Mouse (Mus musculus) layer of hippocampus, adult 11-12 months (tissue): ENCODE results near the gene Recql.

Experiments
- DNase-seq: peaks from one replicate; pipeline ENCODE4 v3.0.0; 2022; ENCODE audit warnings: low spot score

The Recql gene

DNA sequence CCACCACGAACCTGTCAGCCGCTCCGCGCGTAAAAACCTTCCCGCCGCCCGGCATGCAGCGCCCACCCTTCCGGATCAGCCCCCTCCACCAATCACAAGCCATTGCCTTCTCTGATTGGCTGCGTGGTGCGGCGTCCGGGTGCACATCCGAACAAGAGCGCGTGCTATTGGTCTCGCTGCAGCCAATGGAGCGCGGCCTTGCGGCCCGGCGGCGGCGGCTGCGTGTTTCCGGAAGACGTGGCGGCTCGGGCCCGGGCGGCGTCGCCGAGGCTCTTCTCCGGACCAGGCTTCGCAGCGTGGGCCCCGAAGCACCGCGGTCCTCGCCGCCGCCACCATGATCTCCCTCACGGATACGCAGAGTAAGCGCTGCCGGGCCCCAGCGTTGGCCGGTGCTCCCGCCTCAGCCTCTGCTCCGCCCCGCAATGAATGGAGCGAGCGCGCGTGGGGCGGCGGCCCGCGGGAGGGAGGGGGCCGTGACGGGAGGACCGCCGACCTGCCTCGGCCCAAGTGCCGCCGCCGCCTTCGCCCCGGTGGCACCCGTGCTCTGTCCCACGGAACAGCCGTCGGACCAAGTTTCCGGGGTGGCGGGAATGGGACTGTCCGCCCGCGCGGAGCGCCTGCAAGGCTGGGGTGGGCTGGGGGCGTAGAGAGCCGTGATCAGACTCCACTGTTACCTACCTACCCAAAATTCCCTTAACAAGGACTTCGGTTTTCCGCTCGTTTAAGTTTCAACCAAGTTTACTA is at the start of gene Recql, which contains the start of gene Golt1b:
TSS of gene Recql (minus strand) at position 77 of the 744 bp plus-strand sequence.
TSS of gene Golt1b (plus strand) at position 211 of the 744 bp plus-strand sequence.
- DNase-seq, result peak; percentile 98

DNA sequence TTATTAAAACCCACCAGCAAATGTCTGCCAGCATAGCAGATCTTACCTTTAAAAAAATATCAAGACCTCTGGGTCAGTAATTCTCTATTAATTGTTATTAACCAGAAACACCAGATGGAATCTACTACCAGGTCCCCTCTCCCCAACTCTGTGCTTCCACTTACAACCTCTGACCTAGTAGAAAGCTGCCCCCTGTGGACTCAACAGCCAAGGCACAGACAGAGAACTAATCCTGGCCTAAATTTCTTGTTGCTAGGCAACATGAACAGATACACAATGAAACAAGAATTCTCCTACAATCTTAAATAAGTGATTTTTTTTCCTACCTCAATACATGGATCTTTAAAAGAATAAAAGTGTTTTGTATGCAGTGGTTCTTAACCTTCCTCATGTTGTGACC is 42.2 kb upstream of the Recql start:
- no peak for DNase-seq

DNA sequence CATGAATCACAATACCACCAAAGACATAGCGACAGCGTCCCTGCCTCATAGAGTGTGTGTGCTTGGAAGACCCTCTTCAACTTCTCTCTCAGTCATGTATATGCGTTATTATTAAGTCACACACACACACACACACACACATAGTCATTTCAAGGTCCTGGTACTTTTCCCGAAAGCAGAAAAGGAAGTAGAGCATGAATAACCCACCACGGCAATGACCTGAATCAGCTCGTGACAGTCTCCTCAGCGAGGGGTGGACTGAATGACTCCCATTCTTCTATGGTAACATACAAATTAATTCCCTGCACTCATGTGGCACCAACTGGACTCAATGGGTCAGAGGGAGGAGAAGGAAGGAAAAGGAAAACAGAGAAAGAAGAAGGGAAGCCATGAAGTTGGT is 38.1 kb upstream of the Recql start:
- DNase-seq, result no peak

DNA sequence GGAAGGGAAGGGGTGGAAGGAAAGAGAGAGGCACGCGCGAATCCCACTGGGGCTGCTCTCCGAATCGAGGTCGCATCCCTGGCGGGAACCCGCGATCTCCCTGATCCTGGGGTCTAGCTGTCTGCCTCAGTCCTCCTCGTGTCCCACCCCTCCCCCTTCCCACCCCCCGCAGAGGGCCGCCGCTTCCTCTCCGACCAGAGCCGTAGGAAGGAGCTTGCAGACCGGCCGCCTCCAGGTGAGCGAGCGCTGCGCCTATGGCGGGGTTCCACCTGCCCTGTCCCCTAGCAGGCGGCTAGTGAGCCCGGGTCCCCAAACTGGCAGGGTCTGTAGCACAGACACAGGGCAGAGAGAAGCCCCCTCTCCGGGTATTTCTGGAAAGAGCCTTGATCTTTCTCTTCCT is 27.7 kb upstream of the Recql start:
- no peak for DNase-seq

DNA sequence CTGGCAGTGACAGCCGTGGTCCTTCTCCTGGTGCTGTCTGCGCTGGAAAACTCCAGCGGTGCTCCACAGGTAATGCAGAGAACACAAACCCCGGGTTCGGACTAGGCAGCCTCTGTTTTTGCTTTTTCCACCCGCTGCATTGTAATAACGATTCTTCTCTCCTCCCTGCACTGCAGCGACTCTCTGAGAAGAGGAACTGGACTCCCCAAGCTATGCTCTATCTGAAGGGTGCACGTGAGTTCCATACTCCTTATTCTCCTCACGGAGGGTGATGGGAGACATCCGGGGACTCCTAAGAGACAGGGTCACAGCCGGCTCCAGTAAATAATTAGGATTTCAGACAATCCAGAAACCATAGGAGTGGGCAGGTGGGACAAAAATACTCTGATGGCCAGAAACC is 27.0 kb upstream of the Recql start:
- DNase-seq, result no peak

DNA sequence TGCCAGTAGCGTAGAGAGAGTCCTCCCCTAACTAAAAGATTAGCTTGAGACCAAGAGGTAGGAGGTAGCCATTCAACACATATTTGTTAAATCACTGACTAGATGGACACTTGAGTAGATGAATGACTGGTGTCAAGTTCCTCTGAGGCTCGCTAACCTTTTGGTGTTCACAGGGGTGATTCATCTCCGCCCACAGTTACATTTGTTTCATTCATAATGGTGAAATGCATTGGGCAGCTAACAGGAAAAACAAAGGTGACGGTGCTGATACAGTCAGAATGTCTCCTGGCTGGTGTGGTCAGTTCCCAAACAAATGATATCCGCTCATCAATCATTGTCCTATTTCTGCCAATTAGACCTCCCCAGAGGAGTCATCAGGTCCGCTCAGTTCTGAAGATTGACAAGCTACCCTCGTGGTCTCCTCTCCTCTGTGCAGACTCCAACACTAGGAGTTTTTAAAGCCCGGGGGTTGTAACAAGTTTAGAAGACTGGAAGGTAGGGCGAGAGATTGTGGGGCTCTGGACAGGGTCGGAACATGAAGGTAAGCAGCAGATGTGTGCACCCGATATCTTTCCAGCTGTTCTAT is 26.1 kb upstream of the Recql start, which contains the start of gene Spx:
TSS of gene Spx (plus strand) at position 536 of the 586 bp plus-strand sequence.
- DNase-seq, result no peak

DNA sequence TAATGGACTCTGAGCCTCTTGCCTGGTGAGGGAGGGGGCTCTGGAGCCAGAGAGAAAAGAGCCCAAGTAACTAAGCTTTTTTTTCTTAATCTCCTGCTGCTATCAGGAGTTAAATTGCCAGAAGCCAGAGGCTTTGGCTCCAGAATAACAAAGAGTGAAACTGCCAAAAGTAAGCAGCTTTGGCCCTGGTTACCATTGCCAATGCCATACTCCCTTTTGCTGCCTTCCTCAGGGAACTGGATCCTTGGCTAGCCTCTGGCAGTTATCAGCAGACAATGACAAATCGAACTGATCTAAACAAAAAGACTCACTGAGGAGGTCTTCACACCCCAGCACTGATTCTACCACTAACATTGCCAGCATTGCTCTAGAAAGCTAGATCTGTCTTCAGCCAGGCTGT is 24.3 kb upstream of the Recql start:
- DNase-seq, result no peak

DNA sequence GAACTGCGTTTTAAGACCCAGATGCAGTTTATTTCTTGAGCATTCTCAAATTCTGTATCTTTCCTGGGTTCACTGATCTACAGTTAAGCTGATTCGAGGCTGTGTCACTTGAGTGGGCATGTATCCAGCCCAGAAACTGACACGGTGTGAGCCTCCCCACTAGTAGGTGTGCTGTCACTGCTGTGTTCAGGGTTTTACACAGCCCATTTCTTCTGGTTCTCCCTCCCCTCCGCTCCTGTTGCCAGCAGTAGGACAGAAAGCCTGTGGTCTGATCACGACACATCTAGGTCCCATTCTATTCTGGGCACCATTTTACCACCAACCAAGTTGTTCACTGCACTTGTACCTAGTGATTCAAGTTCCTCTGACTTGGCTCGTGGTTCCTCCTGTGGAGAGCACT is 8.9 kb upstream of the Recql start:
- no peak for DNase-seq

DNA sequence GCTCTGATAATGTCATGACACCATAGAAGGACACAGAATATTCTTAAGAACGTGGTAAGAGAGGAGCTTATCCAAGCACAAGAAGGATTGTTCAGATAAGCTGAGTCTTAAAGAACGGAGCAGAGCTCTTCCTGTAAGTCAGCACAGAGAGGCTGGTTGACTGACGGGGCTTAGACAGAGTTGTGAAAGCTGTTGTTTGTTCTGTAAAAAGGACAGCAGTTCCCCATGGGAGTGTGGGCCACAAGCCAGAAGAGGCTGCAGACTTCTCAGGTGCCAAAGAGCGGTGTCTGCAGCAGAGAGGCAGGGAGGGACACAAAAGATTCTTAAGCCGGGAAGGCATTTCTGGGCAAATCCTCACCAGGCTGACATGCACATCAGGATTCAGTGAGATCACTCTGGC is 7.8 kb upstream of the Recql start:
- DNase-seq, result peak; percentile 43

DNA sequence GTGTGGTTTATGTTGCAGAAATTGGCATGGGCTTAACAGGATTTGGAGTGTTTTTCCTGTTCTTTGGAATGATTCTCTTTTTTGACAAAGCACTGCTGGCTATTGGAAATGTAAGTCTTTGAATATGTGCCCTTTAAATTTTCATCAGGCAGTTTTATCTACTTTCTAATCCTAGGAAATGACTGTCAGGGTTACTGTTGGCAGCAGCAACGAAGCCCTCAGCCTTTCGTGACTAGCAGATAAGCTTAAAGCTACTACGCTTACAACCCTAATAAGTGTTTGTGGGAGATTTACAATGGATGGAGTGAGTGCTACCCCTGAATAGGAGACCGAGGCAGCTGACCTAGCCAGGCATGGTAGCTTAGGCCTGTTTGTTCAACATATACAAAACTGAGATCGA is 5.4 kb upstream of the Recql start:
- DNase-seq, result no peak

DNA sequence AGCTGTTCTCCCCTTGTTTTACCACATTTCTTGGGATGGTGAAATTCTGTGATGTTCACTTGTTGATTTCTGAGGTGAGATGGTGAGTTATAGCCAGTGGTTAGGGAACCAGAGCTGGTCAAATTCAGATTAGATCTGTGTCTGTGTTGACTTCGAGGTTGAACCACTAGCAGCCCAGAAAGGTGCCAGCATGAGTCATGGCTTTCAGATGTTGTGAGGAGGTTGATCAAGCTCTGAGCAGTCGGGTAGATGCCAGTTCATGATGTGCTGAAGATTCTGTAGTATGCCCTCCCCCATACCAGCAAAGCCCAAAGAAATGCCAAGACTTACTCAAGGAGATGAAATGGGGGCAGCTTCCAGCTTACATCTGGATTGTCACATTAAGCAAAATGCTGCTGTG is 2.2 kb upstream of the Recql start:
- DNase-seq, result no peak

DNA sequence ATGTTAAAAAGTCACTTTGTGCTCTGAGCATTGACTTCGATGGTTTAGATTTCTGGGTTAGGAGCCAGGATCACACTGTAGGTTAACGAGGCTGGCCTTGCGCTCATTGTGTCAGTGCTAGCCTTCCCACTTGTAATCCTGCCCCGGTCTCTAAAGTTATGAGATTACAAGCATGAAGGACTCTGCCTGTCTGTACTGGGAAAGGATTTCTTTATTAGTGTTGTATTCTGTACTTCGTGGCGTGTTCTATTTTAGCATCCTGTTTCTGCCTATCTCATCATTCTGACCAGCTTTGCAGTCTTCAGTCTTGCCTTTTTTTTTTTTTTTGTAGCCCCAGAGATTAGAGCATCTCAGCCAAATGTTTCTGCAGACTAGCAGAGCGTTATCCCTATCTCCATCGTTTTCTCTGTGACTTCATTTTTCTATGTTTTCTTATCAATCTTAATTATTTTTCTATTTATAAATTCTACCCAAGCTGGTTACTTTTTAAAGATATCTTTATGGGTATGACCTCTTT is 926 bp upstream of the Recql start:
- DNase-seq, result no peak

DNA sequence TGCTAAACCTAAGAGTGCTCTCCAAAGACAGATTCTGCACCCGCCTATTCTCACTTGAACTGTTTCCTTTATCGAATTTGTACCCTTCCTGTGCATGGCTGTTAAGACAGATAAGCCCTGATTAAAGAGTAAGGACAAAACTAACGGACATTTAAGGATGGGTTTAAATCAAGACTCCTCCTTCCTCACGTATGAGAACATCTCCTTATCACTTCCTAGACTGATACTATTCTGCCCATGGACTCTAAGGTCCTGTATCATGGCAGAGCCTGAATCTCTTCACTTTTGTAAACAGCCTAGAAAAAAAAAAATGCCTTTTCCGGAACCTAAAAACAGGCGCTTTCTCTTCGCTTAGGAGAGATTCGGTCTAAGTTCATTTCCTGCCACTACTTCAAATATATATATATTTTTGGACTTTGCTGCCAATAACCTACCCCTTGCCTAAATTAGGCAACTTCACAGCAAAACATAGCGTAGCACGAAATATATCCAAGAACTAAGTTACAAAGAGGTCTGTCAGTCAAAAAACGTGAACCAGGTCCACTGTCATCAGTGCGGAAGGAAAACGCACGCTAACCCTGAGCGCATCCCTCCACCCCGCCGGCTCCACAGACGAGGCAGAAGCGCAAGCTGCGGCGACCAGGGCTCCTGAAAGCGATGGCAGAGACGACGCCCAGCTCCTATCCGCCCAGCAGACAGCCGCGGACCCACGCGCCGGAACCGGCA is 439 bp downstream of the Recql start:
- DNase-seq, result no peak

DNA sequence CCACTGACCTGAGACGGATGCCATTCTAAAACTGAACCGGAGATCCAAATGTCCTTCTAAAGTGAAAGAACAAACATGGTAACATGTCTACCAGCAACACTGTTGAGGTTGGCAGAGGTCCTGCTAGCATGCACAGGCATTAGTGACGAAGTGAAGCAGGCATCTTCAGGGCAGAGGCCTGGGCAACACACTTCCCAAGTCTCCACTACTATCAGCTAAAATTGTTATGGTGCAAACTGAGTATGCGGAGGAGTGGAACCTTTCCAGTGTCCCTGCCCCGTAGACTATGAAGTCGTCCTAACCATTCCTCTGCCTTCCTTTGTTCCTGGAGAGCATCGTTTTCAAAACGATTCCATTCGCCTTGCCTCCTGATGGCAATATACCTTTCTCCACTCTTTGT is 2.4 kb downstream of the Recql start:
- no peak for DNase-seq

DNA sequence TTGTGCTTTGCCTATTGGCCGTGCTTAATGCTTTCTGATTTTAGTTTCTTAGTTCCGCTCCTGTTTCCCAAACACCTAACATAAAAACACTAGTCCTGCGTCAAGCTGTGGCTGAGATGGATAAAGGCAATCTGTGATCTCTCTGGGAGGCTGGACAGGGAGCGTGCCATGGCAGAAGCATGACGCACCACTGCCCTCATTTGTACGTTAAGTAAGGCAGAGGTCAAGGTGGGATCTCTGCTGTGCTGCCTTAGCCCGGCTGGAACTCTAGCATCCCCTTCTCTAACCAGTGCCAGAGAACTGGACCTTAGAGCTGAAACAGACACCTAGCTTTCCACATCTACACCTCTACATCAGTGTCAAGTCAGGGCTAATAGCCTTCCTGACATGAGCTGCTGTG is 5.3 kb downstream of the Recql start:
- DNase-seq, result no peak

DNA sequence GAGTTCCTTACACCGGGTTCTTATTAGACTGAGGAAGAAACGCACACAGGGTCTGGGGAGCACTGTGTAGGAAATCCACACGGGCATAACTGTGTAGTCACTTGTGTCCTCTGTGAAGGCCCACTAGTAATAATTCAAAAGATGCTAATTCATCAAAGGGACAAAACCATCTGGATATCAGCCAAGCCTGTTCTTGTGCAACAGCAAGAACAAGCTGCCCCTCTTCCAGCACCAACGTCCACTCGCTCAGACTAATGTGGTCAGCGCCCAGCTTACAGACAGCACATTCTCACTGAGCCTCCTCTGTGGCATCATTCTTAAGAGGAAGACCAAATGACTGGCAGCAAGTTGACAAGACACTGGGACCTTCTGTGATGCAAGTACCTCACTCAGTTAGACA is 6.9 kb downstream of the Recql start:
- no peak for DNase-seq

DNA sequence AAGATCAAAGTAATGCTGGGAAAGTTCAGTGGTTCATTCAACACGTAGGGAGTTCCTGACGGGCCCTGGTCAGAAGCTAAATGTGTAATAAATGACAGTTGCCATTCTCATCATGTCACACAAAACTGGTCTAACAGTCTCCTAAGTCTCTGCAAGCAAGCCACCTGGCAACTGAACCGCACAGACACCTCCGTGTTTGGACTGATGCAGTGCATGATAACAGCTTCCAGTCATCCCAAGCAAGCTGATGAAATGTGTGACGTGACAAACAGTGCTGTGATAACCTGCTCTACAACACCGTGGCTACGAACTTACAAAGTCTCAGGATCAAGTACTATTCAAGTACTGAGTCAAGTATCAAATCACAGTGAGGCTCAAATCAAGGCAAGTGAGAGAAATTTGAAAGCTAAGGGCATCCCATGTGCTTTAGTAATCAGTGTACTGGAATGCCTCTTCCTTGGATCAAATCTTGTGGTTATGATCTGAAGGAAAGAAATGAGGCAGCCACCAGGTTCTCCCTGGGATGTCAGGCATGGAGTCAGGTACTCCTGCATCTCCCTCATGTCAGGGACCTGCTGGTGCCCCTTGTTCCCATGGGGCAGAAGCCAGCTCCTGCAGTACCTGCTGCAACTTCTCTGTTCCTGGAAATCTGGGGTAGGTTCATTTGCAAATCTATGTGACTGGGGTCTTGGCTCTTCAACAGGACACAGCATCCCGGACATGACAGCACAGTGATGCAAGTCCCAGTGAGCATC is 8.1 kb downstream of the Recql start:
- no peak for DNase-seq

DNA sequence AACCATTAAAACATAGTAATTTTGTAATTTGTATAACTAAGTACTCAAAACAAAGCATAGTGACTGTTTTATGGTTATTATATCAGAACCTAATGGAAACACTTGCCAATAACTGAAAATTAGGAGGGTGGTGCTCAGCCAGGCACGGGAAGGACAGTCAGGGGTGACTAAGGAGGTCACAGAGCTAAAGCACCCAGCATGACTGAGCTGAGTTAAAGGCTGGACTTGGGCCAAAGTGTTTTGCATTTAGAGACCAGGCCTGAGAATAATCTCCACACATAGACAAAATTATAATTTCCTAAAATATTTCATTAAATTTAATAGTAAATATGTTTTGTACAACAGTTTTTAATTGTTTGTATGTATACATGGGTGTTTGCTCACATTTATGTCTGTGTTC is 9.8 kb downstream of the Recql start:
- DNase-seq, result no peak

DNA sequence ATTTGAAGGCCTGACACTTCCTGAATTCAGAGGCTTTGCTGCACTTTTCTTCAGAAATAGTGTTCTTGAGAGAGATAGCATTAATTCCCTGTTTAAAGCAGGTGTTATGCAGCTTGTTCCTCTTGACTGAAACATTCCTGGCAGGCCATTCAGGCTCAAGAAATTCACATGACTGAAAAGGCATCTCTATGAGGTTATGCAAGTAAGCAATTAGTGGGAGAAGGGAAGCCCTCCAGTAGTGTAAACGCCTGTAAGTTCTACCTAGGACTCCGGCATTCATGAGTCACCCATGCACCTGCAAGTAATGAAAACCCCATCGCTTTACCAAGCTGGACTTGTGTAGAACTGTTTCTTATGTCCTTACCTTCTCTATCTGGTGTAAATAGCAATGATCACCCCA is 17.3 kb downstream of the Recql start:
- no peak for DNase-seq

DNA sequence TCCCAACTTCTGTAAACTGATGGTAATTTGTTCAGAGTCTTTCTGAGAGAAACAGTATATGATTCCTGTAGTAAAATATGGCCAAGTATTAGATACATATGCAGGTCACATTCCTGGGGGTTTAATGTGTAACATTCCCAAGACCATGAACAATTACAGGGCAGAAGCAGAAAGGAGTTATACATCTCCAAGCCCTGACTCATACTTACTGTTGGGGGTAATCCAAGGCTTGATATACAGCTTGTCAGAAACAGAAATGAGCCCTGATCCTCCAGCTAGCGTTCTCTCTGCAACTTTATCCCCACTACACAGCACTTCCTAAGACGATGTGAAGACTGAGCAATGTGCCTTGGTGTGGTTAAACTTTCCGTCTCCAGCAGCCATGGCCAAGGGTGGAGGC is 19.3 kb downstream of the Recql start:
- no peak for DNase-seq

DNA sequence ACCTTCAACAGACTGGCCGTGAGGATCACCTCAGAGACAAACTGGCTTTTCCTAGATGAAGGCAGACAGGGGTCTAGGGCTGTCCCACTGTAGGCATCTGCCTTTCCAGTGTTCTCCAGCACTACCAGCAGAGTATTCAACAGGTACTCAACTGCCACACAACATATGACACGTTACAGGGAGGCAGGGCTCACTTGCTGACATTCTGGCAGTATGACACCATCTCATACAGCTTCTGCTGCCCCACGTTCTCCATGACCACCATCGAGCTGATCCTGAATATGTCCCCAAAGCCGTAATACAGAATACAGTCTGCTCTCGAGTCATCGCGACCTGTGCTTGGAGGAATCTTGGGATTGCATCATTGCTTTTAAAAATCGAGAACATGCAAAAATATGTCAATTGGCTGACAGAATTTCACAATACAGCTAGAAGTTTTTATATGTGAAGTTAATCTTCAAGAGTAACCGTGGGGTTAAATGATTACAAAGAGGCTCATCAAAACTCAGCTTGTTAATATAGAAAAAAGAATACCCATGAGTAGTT is 20.3 kb downstream of the Recql start:
- DNase-seq, result no peak
